Mouse (Mus musculus) large intestine, adult 2 months (tissue): ENCODE measurements around the gene Zeb2. TPM values are rescaled to one million over a fixed set of nuclear protein-coding genes. Genes with fewer than 3 reads are reported as not detected.

Source experiments
- DNase-seq: peaks from one replicate; pipeline ENCODE4 v3.0.0-alpha.2; 2012; ENCODE audit warnings: low read depth, low spot score
- WGBS: fragments of 180-500 bp; shearing (Covaris S2); methylation state at CpG from one replicate; pipeline ENCODE4 v1.1.7; 2018; 5-methylcytosine and 5-hydroxymethylcytosine counted together
- polyA plus RNA-seq: library from polyadenylated mRNA; depleted of rRNA; stranded (reverse); fragments of >200 nt; gene quantifications from 2 replicates; pipeline ENCODE4 v1.2.3, GENCODE M21; 2012; rRNA removed

The Zeb2 gene
- polyA plus RNA-seq, 1 experiment, result 3.6 TPM

DNA sequence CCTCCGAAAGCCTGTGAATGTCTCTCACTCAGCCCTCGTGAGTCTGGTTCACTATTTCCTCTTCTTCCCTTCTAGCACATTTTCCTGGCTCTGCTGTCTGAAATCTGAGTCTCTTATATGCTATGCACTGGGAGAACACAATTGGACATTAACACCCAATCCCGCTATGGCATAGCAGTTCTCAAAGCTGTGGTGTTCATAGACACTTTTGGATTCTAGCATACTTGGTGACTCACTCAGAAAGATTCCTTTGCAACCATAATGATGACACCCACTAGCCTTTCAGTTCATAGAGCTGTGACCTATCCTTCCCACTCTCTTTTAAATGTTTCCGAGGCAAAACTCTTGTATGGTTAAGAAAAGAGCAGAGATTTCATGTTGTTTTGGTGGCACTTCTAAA lies 156.0 kb downstream of the Zeb2 start:
- no peak for DNase-seq
- whole genome bisulfite sequencing, result 80% methylated on average over 4 of the region's 4 CpGs

DNA sequence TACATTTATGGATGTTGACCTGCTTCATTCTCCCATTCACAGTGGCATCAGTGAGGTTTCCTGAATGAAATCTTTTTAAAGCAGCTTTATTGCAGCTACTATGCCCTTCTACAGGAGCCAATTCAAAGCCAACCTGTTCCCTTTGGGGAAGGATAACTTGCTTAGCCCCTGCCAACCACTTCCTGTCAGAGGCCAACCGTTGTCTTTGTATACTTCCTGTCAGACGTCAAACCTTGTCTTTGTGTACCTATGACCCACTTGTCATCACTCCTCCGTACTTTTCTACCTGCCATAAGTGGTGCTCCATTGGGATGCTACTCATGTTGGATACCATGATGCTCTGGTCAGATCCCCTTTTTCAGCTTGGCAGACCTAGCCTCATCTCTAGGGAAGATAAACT lies 156.6 kb downstream of the Zeb2 start:
- 73% methylated on average over 3 of the region's 3 CpGs for WGBS
- no peak for DNase-seq

DNA sequence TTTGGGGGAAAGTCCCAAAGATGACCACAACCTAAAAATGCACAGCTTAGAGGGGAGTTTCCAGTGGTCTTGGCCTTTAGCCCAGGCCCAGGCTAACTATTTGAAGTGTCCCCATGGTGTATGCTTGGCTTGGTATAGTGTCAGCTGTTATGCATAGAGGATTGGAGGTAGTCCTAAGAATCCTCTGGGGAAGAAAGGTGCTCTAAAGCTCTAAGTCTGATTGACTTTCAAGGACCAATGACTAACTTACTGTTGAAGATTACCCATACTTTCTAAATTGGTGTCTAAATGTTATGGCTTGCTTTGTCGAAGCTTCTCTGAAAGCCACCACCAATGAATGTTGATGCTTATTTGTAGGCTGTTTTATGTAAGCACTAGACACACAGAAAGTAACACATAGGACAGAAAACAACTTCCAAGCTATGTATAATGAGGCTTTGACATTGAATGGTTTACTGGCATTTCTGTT lies 159.8 kb downstream of the Zeb2 start:
- 77% methylated on average over 1 of the region's 1 CpGs for WGBS
- no peak for DNase-seq

DNA sequence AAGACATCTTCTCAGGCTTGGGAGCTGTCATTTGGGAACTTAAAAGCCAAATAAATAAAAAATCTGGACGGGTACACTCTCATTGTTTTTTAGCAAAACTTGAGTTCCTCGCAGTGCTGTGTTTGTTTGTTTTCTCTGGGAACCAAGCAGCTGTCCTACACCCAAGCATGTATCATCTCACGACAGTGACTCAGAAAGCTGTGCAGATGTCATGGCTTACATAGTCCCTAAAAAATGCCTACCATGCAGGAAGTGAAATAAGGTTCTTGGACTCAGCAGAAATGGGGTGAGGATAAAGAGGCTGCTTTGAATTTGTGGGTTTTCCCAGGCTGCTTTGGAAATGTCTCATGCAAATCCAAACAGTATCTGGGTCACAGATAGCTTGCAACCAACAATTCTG lies 161.0 kb downstream of the Zeb2 start:
- 41% methylated on average over 3 of the region's 3 CpGs for WGBS
- no peak for DNase-seq

DNA sequence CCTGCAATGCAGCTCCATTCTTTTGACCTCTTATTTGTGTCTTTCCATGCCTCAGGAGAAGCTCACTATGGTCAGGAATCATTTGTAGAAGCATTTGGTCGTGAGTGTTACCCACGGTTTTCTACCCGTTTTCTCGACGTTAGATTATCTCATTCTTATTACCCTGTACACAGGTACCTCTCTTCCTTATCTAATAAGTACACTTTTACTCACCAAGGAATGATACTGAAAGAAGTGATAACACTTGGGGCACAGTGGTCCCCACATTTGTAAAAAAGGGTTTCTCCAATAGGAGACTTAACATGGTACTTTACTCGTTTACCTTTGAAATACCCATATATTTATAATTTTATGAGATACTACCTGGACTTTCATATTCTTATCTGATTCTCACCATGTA lies 161.7 kb downstream of the Zeb2 start:
- 79% methylated on average over 6 of the region's 6 CpGs for WGBS
- no peak for DNase-seq

DNA sequence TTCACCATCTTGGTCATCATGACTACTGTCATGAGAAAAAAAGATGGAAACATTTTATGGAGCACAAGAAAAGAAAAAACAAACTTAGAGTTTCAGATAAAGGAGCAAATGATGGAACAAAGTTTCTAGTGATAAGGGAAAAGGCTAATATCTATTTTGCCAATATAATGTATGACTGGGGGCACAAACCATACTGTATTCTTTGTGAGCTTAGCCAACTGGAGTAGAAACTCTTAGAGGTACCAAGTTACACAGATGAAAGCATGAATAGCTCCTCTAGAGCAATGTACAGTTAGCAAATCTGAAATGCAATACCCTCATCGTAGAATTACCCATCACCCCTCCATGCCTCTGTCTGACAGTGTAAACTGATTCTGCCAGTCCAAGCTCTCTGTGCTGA lies 163.0 kb downstream of the Zeb2 start:
- DNase-seq, result no peak
- 79% methylated on average over 1 of the region's 1 CpGs for WGBS

DNA sequence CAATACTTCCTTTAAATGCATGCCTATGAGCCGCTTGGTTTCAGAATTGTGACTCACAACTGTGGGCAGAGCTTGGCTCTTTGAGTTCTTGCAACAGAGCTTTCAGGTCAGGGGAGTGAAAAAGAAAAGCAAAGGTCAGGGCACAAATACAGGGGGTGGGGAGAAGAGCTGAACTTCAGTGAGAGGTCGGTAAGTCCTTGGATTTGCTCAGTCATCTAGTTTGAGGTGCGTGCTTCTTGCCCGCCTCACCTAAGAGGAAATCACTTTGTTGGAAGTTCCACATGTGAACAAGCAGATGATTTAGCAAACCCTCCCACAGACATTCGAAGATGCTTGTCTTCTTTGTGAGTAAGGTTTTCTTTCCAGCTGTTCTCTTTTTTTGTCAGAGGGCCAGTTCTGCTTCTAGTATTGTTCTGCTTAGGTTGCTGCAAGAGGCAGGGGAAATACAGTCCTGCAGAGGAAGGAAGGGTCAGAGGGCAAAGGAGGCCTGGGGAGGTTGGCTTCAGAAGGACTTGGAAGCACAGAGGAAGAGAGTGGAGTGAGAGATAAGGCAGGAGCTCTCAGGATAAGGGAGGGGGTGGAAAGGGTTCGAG lies 164.3 kb downstream of the Zeb2 start:
- WGBS, result 53% methylated on average over 6 of the region's 6 CpGs

DNA sequence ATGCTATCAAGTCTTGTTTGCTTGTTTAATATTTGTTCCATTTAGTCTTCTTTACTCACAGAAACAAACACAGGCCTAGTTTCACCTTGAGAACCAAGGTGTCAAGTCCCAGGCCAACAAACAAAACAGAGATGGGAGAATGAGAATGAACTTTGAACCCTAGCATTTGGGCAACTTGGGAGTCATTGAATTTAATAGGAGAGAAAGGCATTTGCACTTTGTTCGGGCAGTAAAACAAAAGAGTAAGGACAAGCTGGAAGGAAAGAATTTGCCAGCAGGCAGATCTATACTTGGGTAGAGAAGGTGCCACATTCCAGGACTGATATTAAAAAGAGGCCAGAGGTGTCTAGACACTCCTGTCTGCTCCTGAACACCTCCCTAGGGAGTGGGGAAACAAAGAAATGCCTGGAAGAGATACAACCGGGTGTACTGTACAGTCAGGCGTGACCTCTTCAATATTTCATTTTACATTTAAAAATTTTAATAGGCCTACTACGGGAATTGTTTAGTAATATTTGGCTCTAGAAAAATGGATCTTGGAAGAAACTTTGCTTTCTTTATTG lies 165.5 kb downstream of the Zeb2 start:
- peak; percentile 27 for DNase-seq
- WGBS, result 55% methylated on average over 4 of the region's 4 CpGs

More for the DNA sequence above, 164.3 kb downstream of the Zeb2 start:
- no peak for DNase-seq

DNA sequence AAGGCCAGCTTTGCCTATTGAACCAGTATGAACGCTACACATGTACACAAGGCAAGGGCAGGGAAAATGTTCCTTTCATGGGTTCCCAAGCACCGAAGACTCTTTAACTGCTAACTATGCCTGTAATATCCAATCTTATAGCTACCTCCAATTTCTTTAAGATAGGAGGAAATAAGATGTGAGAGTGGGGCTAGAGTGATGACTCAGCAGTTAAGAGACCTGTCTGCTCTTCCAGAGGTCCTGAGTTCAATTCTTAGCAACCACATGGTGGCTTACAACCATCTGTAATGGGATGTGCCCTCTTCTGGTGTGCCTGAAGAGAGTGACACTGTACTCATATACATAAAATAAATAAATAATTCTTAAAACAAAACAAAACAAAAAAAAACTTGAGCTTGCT lies 172.5 kb downstream of the Zeb2 start:
- 96% methylated on average over 2 of the region's 2 CpGs for WGBS
- no peak for DNase-seq

Other genes starting within 250 kb of the Zeb2 start
- 2.2 and 4.6 TPM in 2 replicates for gene Gtdc1, start 189.7 kb downstream of the Zeb2 start, polyA plus RNA-seq